Mouse (Mus musculus): ENCODE measurements around the gene Myo16.

DNA sequence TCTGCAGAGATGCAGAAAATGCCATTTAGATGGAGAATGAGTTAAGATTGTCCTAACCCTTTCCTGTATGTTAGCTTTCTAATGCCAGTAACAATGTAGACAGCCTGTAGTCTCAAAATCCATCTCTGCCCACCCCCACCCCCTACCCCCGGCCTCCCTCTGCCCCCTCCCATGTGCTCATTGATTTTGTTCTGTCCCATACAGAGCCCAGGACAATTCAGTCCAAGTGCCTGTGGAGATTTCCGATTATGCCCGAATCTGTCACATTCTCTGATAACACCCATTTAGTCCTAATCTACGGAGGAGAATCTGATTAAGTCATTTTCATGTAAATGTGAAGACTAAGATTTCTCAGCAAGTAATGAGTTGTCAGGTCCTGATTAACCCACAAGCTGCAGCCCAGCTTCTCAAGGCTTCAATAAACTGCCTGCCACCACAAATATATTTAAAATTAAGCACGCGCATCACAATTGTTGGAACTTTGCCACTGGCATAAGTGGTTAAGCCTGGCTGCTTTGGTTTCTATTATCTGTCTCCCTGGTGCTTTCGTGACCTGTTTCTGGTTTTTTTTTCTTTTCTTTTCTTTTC lies 237.5 kb downstream of the Myo16 start:
- TF ChIP-seq EP300 (IDR thresholded peaks at IDR 0.05; ENCODE audit: insufficient read depth, low read depth, low read length) (no peak), CTCF (IDR thresholded peaks at IDR 0.05; ENCODE audit: low read depth, low read length) (no peak)

Data from ES-Bruce4 (cell line).